Mouse (Mus musculus) lung, embryonic 14.5 days (tissue): ENCODE data around the gene Pdk2. TPM values are rescaled to one million over a fixed set of nuclear protein-coding genes. Genes with fewer than 3 reads are reported as not detected.
A peak's percentile ranks its signal among the peaks of the same experiment; 100 is the strongest.

Experiments used
- ATAC-seq: fragments of 200-750 bp; cut with Nextera tagmentation; 2 replicates; pipeline ENCODE4 v1.8.0; 2017; ENCODE audit warnings: mild to moderate bottlenecking, moderate TSS enrichment, moderate library complexity; ENCODE audit not compliant: insufficient read depth
- DNase-seq: peaks from one replicate; pipeline ENCODE4 v3.0.0-alpha.2; 2015
- H3K27ac ChIP-seq: fragments of 300-500 bp; sonication (generic); 2 replicates; pipeline ENCODE4 v1.5.1; 2014; ENCODE audit warnings: low read depth, mild to moderate bottlenecking, moderate library complexity
- H3K27me3 ChIP-seq: fragments of 300-500 bp; sonication (generic); 2 replicates; pipeline ENCODE4 v1.6.1; 2014; ENCODE audit warnings: low read length, control low read depth; ENCODE audit not compliant: insufficient read depth
- H3K36me3 ChIP-seq: fragments of 300-500 bp; sonication (generic); 2 replicates; pipeline ENCODE4 v1.6.1; 2014; ENCODE audit warnings: control low read depth; ENCODE audit not compliant: insufficient read depth
- H3K4me1 ChIP-seq: fragments of 300-500 bp; sonication (generic); 2 replicates; pipeline ENCODE4 v1.6.1; 2014; ENCODE audit warnings: antibody characterized with exemption, control low read depth; ENCODE audit not compliant: insufficient read depth
- H3K4me2 ChIP-seq: fragments of 300-500 bp; sonication (generic); 2 replicates; pipeline ENCODE4 v1.6.1; 2014; ENCODE audit warnings: mild to moderate bottlenecking
- H3K4me3 ChIP-seq: fragments of 300-500 bp; sonication (generic); 2 replicates; pipeline ENCODE4 v1.5.1; 2014; ENCODE audit warnings: low read depth, low read length
- H3K9ac ChIP-seq: fragments of 300-500 bp; sonication (generic); 2 replicates; pipeline ENCODE4 v1.6.1; 2014
- H3K9me3 ChIP-seq: fragments of 300-500 bp; sonication (generic); 2 replicates; pipeline ENCODE4 v1.6.1; 2016; ENCODE audit warnings: low read depth, low read length, control low read depth
- CTCF ChIP-seq: IDR thresholded peaks from 2 replicates; pipeline ENCODE4 v1.5.1; 2016; ENCODE audit warnings: antibody characterized with exemption, low read depth
- WGBS: fragments of 180-500 bp; shearing (Covaris S2); extraction: QIAGEN DNeasy Blood & Tissue Kit; methylation state at CpG from one replicate; pipeline ENCODE4 v1.1.7; 2014; 5-methylcytosine and 5-hydroxymethylcytosine counted together
- polyA plus RNA-seq: library from polyadenylated mRNA; unstranded; fragments of >200 nt; fragmentation: Nextera tagmentation; extraction: Ambion mirVana; gene quantifications from 2 replicates; pipeline ENCODE4 v1.2.1, GENCODE M21; 2014

The Pdk2 gene
- polyA plus RNA-seq, 1 experiment from 2014 or later = 24.5 TPM

DNA sequence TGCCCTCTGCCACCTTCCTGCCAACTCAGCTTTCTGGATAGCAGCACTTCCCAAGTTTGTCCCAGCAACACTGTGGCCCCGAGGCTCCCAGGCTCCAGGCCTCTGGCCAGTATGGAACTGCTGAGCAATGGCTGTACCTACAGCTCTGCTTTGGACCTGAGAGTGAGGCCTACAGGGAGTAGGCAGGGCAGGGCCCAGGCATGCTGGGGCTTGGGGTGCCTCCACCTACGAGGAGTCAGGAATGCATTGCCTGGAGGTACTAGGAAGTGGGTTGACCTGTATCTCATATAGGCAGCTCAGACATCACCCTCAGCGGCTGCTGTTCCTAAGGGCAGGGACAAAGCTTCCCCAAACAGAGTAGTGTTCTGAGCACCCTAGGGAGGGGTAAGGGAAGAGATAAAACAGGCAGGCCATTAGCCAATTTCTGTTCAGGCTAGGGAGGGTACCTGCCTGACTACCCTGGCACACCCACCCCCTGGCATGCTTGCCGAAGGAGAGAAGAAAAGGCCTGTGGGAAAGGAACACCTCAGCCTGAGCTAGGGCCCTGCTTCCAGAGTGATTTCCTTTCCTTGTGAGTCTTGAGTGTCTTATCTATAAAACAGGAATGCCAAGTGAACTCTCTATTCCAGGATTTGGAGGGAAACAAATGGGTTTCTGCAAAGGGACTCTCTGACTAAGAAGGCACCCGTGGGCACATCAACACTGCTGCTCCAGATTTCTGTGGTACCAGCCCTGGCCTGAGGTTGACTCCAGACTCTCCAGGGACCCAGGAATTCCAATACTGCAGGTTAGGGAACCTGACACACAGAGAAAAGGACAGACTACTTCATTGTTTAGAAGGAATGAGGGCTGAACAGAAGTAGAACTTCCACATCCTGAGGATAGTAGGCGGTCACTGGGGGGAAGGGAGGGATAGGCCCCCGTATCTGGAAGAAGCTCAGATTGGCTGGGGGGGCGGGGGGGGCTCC, 29.3 kb upstream of the Pdk2 start:
- no peak overlapping the region for H3K4me3 ChIP-seq
- WGBS = 47% methylated on average over 8 of the region's 8 CpGs
- H3K27me3 ChIP-seq = peaks cover 7% of the 10 kb centered on the region
- H3K4me1 ChIP-seq = peaks cover 39% of the 10 kb centered on the region
- TF ChIP-seq CTCF = no peak
- peak overlapping the region; percentile 84 for H3K27ac ChIP-seq
- H3K4me2 ChIP-seq = peak overlapping the region; percentile 27; the same call in 1 of the 2 replicates
- ATAC-seq (no peak), DNase-seq (peak; percentile 28)
- H3K36me3 ChIP-seq = peaks cover 4% of the 10 kb centered on the region; the same call in 1 of the 2 replicates
- H3K9ac ChIP-seq = no peak overlapping the region
- no peaks in the 10 kb centered on the region for H3K9me3 ChIP-seq

DNA sequence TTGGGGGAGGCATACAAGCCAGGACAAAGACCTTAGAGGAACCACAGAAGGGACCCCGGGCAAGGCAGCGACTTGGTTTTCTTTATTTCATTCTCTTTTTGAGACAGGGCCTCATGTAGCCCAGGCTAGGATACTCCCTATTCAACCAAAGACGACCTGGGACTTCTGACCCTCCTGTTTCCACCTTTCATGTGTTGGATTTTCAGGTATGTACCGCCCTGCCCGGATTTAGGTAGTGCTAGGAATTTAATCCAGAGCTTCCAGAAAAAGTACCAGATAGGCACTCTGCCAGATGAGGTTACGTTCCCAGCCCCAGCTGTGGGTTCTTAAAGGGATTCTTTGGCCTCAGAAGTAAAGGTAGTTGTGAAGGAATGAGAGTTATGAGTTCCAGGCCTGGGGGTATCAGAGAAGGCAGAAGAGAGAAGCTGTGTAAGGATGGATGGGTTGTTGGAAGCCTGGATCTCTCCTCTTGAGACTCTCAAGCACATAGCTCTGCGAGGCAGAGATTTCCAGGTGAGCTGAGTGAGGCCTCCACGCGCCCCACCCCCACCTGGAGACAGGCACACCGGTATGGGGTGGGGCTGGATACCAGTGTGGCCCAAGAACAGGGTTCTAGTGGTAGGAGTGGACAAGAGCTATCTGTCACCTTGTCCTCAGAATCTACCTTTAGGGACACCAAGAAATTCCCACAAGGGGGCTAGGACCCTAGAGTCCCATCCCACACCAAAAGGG, 28.2 kb upstream of the Pdk2 start:
- Histone ChIP-seq H3K9ac (no peak overlapping the region; the same call in 1 of the 2 replicates), H3K27ac (peak overlapping the region; percentile 84), H3K4me1 (peaks cover 28% of the 10 kb centered on the region), H3K4me3 (no peak overlapping the region), H3K36me3 (peaks cover 6% of the 10 kb centered on the region; the same call in 1 of the 2 replicates), H3K27me3 (no peaks in the 10 kb centered on the region), H3K9me3 (no peaks in the 10 kb centered on the region), H3K4me2 (no peak overlapping the region)
- ATAC-seq = no peak
- DNase-seq = no peak
- 79% methylated on average over 10 of the region's 10 CpGs for WGBS
- TF ChIP-seq CTCF = no peak

DNA sequence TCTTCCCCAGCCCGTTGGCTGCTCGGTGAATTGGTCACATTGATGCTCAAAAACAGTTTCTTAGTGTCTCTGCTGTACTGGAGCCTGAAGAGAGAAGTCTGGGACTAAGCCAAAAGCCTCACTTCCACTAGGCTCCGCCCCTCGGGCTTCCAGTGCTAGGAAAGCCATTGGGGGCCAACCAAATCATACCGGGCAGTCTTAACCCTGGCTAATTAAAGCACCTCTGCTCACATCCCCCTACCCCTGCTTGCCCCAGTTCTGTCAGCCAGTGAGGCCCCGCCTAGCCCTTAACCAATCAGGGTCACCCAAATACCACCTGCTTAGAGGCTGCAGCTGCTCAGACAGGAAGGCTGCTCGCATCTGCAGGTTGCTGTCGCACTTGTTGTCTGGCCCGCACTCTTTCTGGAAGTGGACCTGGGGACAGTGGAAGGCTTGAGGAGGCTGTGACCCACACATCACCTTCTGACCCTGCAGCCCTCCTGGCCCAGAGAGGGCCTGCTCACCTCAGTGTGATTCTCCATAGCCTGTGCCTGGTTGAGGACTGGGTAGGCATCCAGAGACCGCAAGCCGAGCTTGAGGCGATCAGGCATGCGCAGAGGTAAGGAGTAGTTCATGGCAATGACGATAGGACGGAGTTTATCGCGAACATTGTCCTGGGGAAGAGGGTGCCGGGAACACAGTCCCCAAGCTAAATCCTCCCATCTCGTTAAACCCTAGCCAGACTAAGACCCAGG, 15.8 kb upstream of the Pdk2 start:
- ATAC-seq (no peak), DNase-seq (peak; percentile 57)
- no peak overlapping the region for H3K4me2 ChIP-seq
- peaks cover 44% of the 10 kb centered on the region for H3K36me3 ChIP-seq
- H3K9me3 ChIP-seq = no peaks in the 10 kb centered on the region
- H3K9ac ChIP-seq = no peak overlapping the region
- no peaks in the 10 kb centered on the region for H3K27me3 ChIP-seq
- no peak overlapping the region for H3K4me3 ChIP-seq
- 45% methylated on average over 19 of the region's 19 CpGs for WGBS
- no peak overlapping the region for H3K27ac ChIP-seq
- H3K4me1 ChIP-seq = no peaks in the 10 kb centered on the region
- no peak for TF ChIP-seq CTCF

- 61% methylated on average over 9 of the region's 9 CpGs for WGBS
- Histone ChIP-seq H3K27ac (no peak overlapping the region), H3K36me3 (peaks cover 35% of the 10 kb centered on the region), H3K4me1 (no peaks in the 10 kb centered on the region), H3K4me3 (no peak overlapping the region), H3K4me2 (no peak overlapping the region), H3K27me3 (no peaks in the 10 kb centered on the region), H3K9me3 (no peaks in the 10 kb centered on the region), H3K9ac (no peak overlapping the region)
- ATAC-seq = no peak
- DNase-seq = no peak
- TF ChIP-seq CTCF = no peak
These were observed 11.9 kb upstream of the Pdk2 start for GRCm38 (mm10) chr11:95053062-95053461.

DNA sequence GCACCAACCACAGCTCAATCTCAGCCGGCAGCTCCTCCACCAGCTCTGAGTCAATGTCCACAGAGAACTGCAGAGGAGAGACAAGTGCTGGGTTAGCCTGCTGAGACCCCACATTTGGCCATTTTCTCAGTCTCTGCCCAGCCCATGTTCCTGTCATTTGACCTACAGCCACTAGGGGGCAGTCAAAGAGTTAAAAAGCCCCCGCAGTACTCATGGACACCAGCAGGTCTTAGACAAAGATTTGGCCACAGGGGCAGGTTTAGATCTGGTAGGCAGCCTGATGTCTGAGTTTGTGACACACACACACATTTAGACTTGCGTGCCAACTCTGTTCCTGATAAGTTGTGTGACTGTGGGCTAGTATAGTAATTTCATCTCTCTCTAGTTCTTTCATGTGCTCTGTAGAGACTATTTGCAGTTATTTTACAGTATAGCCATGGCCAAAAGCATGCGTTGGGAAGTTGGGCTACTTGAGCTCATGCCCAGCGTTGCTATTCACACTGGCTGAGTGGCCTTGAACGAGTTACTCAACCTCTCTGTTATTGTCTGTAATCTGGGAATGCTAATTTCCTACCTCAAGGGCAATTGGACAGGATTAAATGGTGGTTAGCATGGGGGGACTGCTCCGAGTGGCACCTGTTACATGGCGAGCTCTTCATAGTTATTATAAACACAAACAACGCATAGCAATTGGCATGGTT, 6.0 kb upstream of the Pdk2 start:
- no peak overlapping the region for H3K27ac ChIP-seq
- no peaks in the 10 kb centered on the region for H3K4me1 ChIP-seq
- H3K4me2 ChIP-seq = no peak overlapping the region
- H3K9me3 ChIP-seq = no peaks in the 10 kb centered on the region
- ATAC-seq (peak; percentile 70), DNase-seq (peak; percentile 89)
- H3K27me3 ChIP-seq = no peaks in the 10 kb centered on the region
- H3K36me3 ChIP-seq = peaks cover 22% of the 10 kb centered on the region; the same call in 1 of the 2 replicates
- no peak overlapping the region for H3K4me3 ChIP-seq
- H3K9ac ChIP-seq = no peak overlapping the region
- WGBS = 52% methylated on average over 9 of the region's 9 CpGs
- TF ChIP-seq CTCF = peak; percentile 98

DNA sequence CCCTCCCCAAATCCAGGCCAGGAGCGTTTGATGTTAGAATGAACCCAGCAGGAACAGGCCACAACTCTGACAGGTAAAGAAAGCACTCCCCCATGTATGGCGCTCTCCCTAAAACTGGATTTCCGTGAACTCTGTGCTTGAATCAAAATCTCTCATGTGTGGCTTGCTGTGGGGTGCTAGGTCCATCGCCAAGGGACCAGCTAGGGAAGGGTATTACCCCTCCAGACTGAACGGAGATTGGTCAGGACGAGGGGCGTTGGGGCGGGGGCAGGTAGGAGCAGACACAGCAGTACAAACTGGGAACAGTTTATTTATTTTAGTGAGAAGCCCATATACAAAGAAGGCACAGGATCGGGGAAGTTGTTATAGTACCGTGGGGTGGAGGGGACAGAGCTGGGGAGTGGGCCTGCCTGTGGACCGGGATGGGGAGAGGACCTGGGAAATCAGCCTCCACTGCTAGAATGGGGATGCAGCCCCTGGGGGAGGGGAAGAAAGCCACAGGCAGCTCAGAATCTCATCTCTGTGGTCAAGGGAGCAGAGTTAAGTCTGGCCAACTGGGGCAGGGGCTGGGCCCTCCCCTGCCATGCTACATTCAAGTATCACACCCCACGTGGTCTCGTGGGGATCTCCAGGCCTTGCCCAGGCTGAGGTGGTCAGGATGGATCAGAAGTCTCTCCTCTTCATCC, 3.2 kb upstream of the Pdk2 start:
- DNase-seq (no peak), ATAC-seq (no peak)
- no peak for TF ChIP-seq CTCF
- Histone ChIP-seq H3K27me3 (no peaks in the 10 kb centered on the region), H3K9me3 (no peaks in the 10 kb centered on the region), H3K4me1 (peaks cover 7% of the 10 kb centered on the region; the same call in 1 of the 2 replicates), H3K9ac (no peak overlapping the region), H3K4me3 (no peak overlapping the region), H3K4me2 (no peak overlapping the region), H3K27ac (no peak overlapping the region), H3K36me3 (peaks cover 12% of the 10 kb centered on the region; the same call in 1 of the 2 replicates)
- WGBS = 44% methylated on average over 13 of the region's 13 CpGs
